Mouse (Mus musculus) adipocyte (in vitro differentiated cells): Measurements from ENCODE around the gene Slc2a4.

Experiments
- DNase-seq: peaks from one replicate; pipeline ENCODE4 v3.0.0-alpha.2; 2016; ENCODE audit warnings: low spot score

The Slc2a4 gene

GRCm38 (mm10) chr11:69900471-69901405, 47.2 kb downstream of the Slc2a4 start, which contains the start of the genes 2810408A11Rik and Neurl4:
Gene 2810408A11Rik, minus strand, starts transcription at chr11:69900987.
Gene Neurl4, plus strand, starts transcription at chr11:69901072.
- DNase-seq, result peak; percentile 93

- no peak for DNase-seq
These were observed 48.1 kb downstream of the Slc2a4 start for GRCm38 (mm10) chr11:69899870-69900269.

GRCm38 (mm10) chr11:69895291-69895690, 52.7 kb downstream of the Slc2a4 start, which contains the start of gene Acap1:
Gene Acap1, minus strand, starts transcription at chr11:69895539.
- no peak for DNase-seq

GRCm38 (mm10) chr11:69894671-69895070, 53.3 kb downstream of the Slc2a4 start:
- no peak for DNase-seq
